Mouse (Mus musculus): ENCODE measurements around the gene Clic6. TPM values are rescaled to one million over a fixed set of nuclear protein-coding genes. Genes with fewer than 3 reads are reported as not detected.

The Clic6 gene
- total RNA-seq (2023) = not detected

GRCm38 (mm10) chr16:92485436-92485835 lies at the start of gene Clic6:
TSS of gene Clic6 (plus strand) at chr16:92485736.

GRCm38 (mm10) chr16:92470706-92471105 lies 14.8 kb upstream of the Clic6 start, which contains the start of gene Rcan1:
TSS of gene Rcan1 (minus strand) at chr16:92470867.

Other genes with a start within 250 kb of the Clic6 start
- gene Kcne2, start 193.3 kb upstream of the Clic6 start, total RNA-seq (2023) = not detected
- 10 to 100 TPM; 22.1 to 26.8 TPM for gene Smim11, start 184.4 kb upstream of the Clic6 start, total RNA-seq (2023)
- not detected for gene Fam243, start 164.3 kb upstream of the Clic6 start, total RNA-seq (2023)
- not detected for gene Kcne1, start 126.3 kb upstream of the Clic6 start, total RNA-seq (2023)
- 10 to 100 TPM; 22.0 to 22.1 TPM for gene Rcan1, start 14.9 kb upstream of the Clic6 start, total RNA-seq (2023)

Measured in monocyte, adult 59 days (primary cell).